Mouse (Mus musculus): ENCODE results near the gene Ilf3. TPM values are rescaled to one million over a fixed set of nuclear protein-coding genes. Genes with fewer than 3 reads are reported as not detected.

Gene Ilf3
- polyA plus RNA-seq (2015; fragmentation: Nextera tagmentation; extraction: Ambion mirVana) = 52.5 and 56.4 TPM in 2 replicates

DNA sequence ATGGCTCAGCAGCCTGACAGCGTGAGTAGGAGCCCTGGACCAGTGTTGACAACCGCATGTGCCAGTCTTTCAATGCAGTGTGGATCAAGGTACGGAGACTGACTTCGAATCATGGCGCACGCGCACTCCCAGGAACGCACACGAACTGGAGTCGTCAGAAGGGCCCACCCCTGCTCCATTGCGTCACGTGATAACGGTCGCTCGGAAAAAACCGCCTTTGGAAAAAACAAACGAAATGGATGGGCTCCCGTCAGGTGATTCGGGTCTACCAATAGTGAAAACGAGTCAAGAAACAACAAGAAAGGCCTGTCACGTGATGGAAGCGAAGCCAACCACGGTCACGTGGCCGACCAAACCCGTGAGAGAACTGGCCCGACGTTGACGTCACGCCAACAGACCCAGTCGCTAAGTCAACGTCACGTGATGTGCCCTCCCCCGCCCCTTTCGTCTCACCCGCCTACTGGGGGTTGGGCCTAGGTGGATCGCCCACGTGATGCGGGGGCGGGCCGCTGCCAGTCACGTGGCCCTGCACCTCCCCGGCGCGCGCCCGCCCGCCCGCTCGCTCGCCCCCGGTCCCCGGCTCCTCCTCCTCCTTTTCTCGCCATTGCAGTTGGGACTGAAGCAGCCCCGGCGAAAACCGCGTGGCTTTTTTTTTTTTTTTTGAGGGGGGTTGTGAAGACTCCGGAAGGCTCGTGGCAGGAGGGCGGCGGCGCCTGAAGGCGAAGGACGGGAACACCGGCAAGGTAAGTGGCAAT is at the start of gene Ilf3:
Ilf3 (plus strand) TSS at position 515 of the 755 bp plus-strand sequence.

DNA sequence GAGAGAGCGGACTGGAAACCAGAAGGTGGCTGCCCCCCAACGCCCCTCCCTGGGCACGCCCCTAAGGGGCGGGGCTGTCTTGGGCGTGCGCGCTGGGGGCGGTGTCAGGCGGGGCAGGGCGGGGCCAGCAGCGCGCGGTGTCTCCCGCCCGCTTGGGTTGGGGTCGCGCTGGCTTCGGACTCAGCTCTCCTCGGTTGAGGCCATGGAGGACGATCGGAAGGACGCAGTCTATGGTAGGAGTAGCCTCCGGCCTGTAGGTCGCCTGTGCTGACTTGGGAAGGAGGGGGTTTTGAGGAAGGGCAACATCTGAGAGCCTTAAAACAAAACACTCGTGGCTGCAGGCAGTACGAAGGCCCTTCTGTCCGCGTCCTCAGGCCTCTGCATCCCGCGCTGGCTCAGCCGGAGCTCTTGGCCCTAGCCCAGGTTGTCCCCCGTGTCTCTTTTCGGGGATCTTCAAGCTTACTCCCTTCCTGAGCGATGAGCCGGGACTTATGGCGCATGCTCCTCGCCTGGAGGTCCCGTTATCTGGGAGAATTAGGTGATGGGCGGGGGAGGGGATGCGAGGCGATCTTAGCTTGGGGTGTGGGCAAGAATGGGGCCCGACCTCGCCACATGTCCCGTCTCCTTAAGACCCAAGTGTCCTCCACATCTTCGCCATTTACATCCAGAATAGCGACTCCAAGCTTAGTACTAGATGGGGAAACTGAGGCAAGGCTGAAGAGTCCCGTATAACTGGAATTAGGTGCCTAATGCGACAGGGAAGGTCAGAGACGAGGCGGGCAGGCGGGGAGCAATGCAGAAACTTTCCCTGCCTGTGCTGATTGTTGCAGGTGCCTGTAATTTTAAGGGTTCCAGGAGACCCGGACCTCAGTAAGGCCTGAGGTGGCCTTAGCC is 46.8 kb upstream of the Ilf3 start, which contains the start of gene Slc44a2:
Slc44a2 (plus strand) TSS at position 80 of the 894 bp plus-strand sequence.

DNA sequence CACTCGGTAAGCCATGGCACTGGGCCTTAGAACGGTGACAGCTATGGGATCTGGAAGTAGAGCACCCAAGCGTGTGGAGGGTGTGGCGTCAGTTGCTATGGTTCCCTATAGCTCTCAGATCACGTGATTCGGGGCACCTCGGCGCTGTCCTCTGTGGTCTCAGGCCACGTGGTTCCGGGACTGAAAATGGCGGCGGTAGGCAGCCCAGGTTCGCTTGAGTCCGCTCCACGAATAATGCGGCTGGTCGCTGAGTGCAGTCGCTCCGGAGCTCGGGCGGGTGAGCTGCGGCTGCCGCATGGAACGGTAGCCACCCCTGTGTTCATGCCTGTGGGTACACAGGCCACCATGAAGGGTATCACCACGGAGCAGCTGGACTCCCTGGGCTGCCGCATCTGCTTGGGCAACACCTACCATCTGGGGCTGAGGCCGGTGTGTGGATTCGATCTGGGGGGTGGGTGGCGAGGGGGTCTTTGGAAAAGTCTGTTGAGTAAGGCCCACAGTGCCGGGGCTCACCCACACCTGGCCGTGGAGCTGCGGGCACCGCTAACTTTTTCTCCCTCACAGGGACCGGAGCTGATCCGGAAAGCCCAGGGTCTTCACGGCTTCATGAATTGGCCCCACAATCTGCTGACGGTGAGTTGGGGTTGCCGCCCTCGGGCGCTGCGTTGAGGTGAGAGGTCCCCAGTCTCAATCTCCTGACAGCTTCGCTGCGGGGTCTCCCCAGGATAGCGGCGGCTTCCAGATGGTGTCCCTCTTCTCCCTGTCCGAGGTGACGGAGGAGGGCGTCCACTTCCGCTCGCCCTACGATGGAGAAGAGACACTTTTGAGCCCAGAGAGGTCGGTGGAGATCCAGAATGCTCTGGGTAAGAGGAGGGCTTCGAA is 44.2 kb downstream of the Ilf3 start, which contains the start of gene Qtrt1:
Qtrt1 (plus strand) TSS at position 169 of the 882 bp plus-strand sequence.

DNA sequence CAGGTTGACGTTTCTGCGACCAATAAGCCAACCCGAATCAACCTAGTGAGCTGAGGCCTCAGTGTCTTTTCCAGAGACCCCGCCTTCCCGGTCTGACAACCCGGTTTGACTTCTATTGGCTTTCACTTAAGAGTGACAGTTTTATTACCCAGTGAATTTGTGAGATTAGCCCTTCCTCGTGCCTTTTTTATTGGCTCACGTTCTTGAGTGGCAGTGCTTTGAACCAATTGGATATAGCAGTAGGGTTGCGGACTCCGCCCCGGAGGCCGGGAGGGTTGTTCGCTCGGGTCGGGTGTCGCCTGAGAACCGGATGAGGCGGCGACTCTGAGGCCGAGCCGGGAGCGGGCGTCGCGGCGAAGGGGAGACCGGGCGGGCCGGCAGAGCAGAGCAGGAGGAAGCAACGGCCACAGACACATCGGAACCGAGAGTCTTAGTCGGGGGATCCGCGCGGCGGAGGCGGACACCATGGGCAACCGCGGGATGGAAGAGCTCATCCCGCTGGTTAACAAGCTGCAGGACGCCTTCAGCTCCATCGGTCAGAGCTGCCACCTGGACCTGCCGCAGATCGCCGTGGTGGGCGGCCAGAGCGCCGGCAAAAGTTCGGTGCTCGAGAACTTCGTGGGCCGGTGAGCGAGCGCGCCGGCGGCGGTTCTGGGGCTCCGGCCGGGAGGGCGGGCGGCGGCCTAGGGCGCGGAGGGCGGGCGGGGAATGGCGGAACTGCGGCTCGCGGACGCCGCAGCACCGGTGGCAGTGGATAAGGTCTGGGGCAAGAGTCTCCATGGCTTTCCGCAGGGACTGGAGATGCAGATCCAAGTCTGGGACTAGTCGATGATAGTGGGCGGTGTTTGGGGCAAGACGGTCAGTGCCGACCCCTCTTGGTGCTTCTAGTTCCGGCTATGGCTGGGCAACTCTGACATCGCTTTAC is 57.2 kb downstream of the Ilf3 start, which contains the start of gene Dnm2:
Dnm2 (plus strand) TSS at position 278 of the 925 bp plus-strand sequence.

Other genes starting within 250 kb of the Ilf3 start
- gene Tyk2, start 236.6 kb upstream of the Ilf3 start, polyA plus RNA-seq (2015; fragmentation: Nextera tagmentation; extraction: Ambion mirVana) = 9.0 and 9.8 TPM in 2 replicates
- gene Cdc37, start 217.9 kb upstream of the Ilf3 start, polyA plus RNA-seq (2015; fragmentation: Nextera tagmentation; extraction: Ambion mirVana) = 166 and 173 TPM in 2 replicates
- 3.7 and 4.5 TPM in 2 replicates for gene Pde4a, start 202.2 kb upstream of the Ilf3 start, polyA plus RNA-seq (2015; fragmentation: Nextera tagmentation; extraction: Ambion mirVana)
- gene Keap1, start 128.5 kb upstream of the Ilf3 start, polyA plus RNA-seq (2015; fragmentation: Nextera tagmentation; extraction: Ambion mirVana) = 38.9 and 41.2 TPM in 2 replicates
- gene S1pr5, start 119.4 kb upstream of the Ilf3 start, polyA plus RNA-seq (2015; fragmentation: Nextera tagmentation; extraction: Ambion mirVana) = 0.08 and 0.11 TPM in 2 replicates
- 20.9 and 25.4 TPM in 2 replicates for gene Atg4d, start 102.6 kb upstream of the Ilf3 start, polyA plus RNA-seq (2015; fragmentation: Nextera tagmentation; extraction: Ambion mirVana)
- 8.3 and 8.4 TPM in 2 replicates for gene Kri1, start 79.9 kb upstream of the Ilf3 start, polyA plus RNA-seq (2015; fragmentation: Nextera tagmentation; extraction: Ambion mirVana)
- gene Cdkn2d, start 76.5 kb upstream of the Ilf3 start, polyA plus RNA-seq (2015; fragmentation: Nextera tagmentation; extraction: Ambion mirVana) = 27.9 and 29.2 TPM in 2 replicates
- gene Ap1m2, start 55.5 kb upstream of the Ilf3 start, polyA plus RNA-seq (2015; fragmentation: Nextera tagmentation; extraction: Ambion mirVana) = 24.7 and 28.5 TPM in 2 replicates
- 106 and 120 TPM in 2 replicates for gene Slc44a2, start 47.2 kb upstream of the Ilf3 start, polyA plus RNA-seq (2015; fragmentation: Nextera tagmentation; extraction: Ambion mirVana)
- gene Qtrt1, start 44.0 kb downstream of the Ilf3 start, polyA plus RNA-seq (2015; fragmentation: Nextera tagmentation; extraction: Ambion mirVana) = 27.3 and 30.2 TPM in 2 replicates
- 75.4 and 77.2 TPM in 2 replicates for gene Dnm2, start 57.0 kb downstream of the Ilf3 start, polyA plus RNA-seq (2015; fragmentation: Nextera tagmentation; extraction: Ambion mirVana)
- 56.2 and 65.9 TPM in 2 replicates for gene Tmed1, start 142.4 kb downstream of the Ilf3 start, polyA plus RNA-seq (2015; fragmentation: Nextera tagmentation; extraction: Ambion mirVana)
- gene AB124611, start 158.3 kb downstream of the Ilf3 start, polyA plus RNA-seq (2015; fragmentation: Nextera tagmentation; extraction: Ambion mirVana) = 3.1 and 10.4 TPM in 2 replicates
- gene Carm1, start 179.0 kb downstream of the Ilf3 start, polyA plus RNA-seq (2015; fragmentation: Nextera tagmentation; extraction: Ambion mirVana) = 16.1 and 18.9 TPM in 2 replicates
- 15.3 and 15.4 TPM in 2 replicates for gene Timm29, start 224.9 kb downstream of the Ilf3 start, polyA plus RNA-seq (2015; fragmentation: Nextera tagmentation; extraction: Ambion mirVana)
- gene Yipf2, start 225.0 kb downstream of the Ilf3 start, polyA plus RNA-seq (2015; fragmentation: Nextera tagmentation; extraction: Ambion mirVana) = 21.2 and 24.7 TPM in 2 replicates
- 31.6 and 32.3 TPM in 2 replicates for gene Smarca4, start 248.3 kb downstream of the Ilf3 start, polyA plus RNA-seq (2015; fragmentation: Nextera tagmentation; extraction: Ambion mirVana)